Mouse (Mus musculus) MEL (cell line): ENCODE data around the gene Ccl28.

Source experiments
- CHD1 ChIP-seq: IDR thresholded peaks from 2 replicates; pipeline ENCODE4 v1.6.1; 2012; ENCODE audit warnings: low read depth, mild to moderate bottlenecking, inconsistent platforms, low read length, improper control_type of control experiment
- CTCF ChIP-seq, 3 experiments: IDR thresholded peaks in 2 of 3; conservative IDR thresholded peaks in 1 of 3; 2 replicates each; pipeline ENCODE4 v1.5.1; 2011 to 2012; ENCODE audit warnings: low read length in 3 of 3, low read depth in 2 of 3, mild to moderate bottlenecking in 2 of 3, improper control_type of control experiment in 1 of 3, inconsistent platforms in 1 of 3, mixed read lengths in 1 of 3, moderate library complexity in 1 of 3; ENCODE audit not compliant: control insufficient read depth in 1 of 3, insufficient read depth in 1 of 3, poor library complexity in 1 of 3, severe bottlenecking in 1 of 3
- ELF1 ChIP-seq: IDR thresholded peaks from 2 replicates; pipeline ENCODE4 v1.6.1; 2014; ENCODE audit warnings: low read depth, mild to moderate bottlenecking, inconsistent platforms, low read length, improper control_type of control experiment, moderate library complexity
- ETS1 ChIP-seq: IDR thresholded peaks from 2 replicates; pipeline ENCODE4 v1.6.1; 2012; ENCODE audit warnings: low read depth, mild to moderate bottlenecking, inconsistent platforms, low read length, improper control_type of control experiment, moderate library complexity
- GABPA ChIP-seq: IDR thresholded peaks from 2 replicates; pipeline ENCODE4 v1.6.1; 2012; ENCODE audit warnings: low read depth, mild to moderate bottlenecking, inconsistent platforms, low read length, improper control_type of control experiment, moderate library complexity
- KAT2A ChIP-seq: conservative IDR thresholded peaks from 2 replicates; pipeline ENCODE4 v1.6.1; 2012; ENCODE audit warnings: low read depth, low read length, improper control_type of control experiment, inconsistent platforms
- MAFK ChIP-seq: IDR thresholded peaks from 2 replicates; pipeline ENCODE4 v1.6.1; 2011; ENCODE audit warnings: low read depth, mild to moderate bottlenecking, low read length, improper control_type of control experiment, borderline replicate concordance
- MAX ChIP-seq: IDR thresholded peaks from 2 replicates; pipeline ENCODE4 v1.6.1; 2011; ENCODE audit warnings: low read length, improper control_type of control experiment
- MAZ ChIP-seq: IDR thresholded peaks from 2 replicates; pipeline ENCODE4 v1.6.1; 2012; ENCODE audit warnings: low read depth, mild to moderate bottlenecking, inconsistent platforms, low read length, improper control_type of control experiment
- MXI1 ChIP-seq: IDR thresholded peaks from 2 replicates; pipeline ENCODE4 v1.6.1; 2011; ENCODE audit warnings: mild to moderate bottlenecking, low read depth, low read length, improper control_type of control experiment
- POLR2A ChIP-seq, 2 experiments: IDR thresholded peaks; 2 replicates each; pipeline ENCODE4 v1.6.1; 2011 to 2012; ENCODE audit warnings: low read length in 2 of 2, mild to moderate bottlenecking in 2 of 2, control low read depth in 1 of 2, improper control_type of control experiment in 1 of 2, low read depth in 1 of 2, moderate library complexity in 1 of 2; ENCODE audit not compliant: control insufficient read depth in 1 of 2, insufficient read depth in 1 of 2, poor library complexity in 1 of 2
- RAD21 ChIP-seq: IDR thresholded peaks from 2 replicates; pipeline ENCODE4 v1.6.1; 2011; ENCODE audit warnings: mild to moderate bottlenecking, low read depth, low read length, improper control_type of control experiment
- TCF12 ChIP-seq: IDR thresholded peaks from 2 replicates; pipeline ENCODE4 v1.6.1; 2014; ENCODE audit warnings: low read depth, mild to moderate bottlenecking, inconsistent platforms, low read length, improper control_type of control experiment, moderate library complexity

GRCm38 (mm10) chr13:119619735-119620134 is 3.9 kb upstream of the Ccl28 start:
- TF ChIP-seq POLR2A (IDR thresholded peaks at IDR 0.05; ENCODE audit: control insufficient read depth in 1 of 2, insufficient read depth in 1 of 2, low read depth in 1 of 2, low read length in 2 of 2, poor library complexity in 1 of 2) (no peak), ELF1 (no peak), KAT2A (no peak), MAX (no peak), CHD1 (no peak), RAD21 (no peak), MXI1 (no peak), ETS1 (no peak), TCF12 (no peak), GABPA (no peak), MAZ (no peak), CTCF (IDR thresholded peaks at IDR 0.05 in 2 of 3, conservative IDR thresholded peaks at IDR 0.05 in 1 of 3; ENCODE audit: control insufficient read depth in 1 of 3, insufficient read depth in 1 of 3, low read depth in 2 of 3, low read length in 3 of 3, poor library complexity in 1 of 3, severe bottlenecking in 1 of 3) (no peak), MAFK (no peak)
